Mouse (Mus musculus) lung, postnatal 0 days (tissue): ENCODE results near the gene Iqgap2. TPM values are rescaled to one million over a fixed set of nuclear protein-coding genes. Genes with fewer than 3 reads are reported as not detected.
A peak's percentile ranks its signal among the peaks of the same experiment; 100 is the strongest.

Experiments used
- ATAC-seq: fragments of 200-750 bp; cut with Nextera tagmentation; 2 replicates; pipeline ENCODE4 v1.8.0; 2017; ENCODE audit warnings: moderate library complexity
- DNase-seq: peaks from one replicate; pipeline ENCODE4 v3.0.0-alpha.2; 2016; ENCODE audit warnings: low spot score
- H3K27ac ChIP-seq: fragments of 300-500 bp; sonication (generic); 2 replicates; pipeline ENCODE4 v1.5.1; 2014; ENCODE audit warnings: antibody characterized with exemption, mild to moderate bottlenecking, low read length, mixed read lengths
- H3K27me3 ChIP-seq: fragments of 300-500 bp; sonication (generic); replicated peaks from 2 replicates; pipeline ENCODE4 v1.6.1; 2014; ENCODE audit warnings: low read length, mixed read lengths; ENCODE audit not compliant: insufficient read depth
- H3K36me3 ChIP-seq: fragments of 300-500 bp; sonication (generic); 2 replicates; pipeline ENCODE4 v1.6.1; 2014; ENCODE audit warnings: low read length, mixed read lengths; ENCODE audit not compliant: insufficient read depth
- H3K4me1 ChIP-seq: fragments of 300-500 bp; sonication (generic); 2 replicates; pipeline ENCODE4 v1.6.1; 2014; ENCODE audit warnings: antibody characterized with exemption, low read depth, low read length, mixed read lengths; ENCODE audit not compliant: insufficient read depth
- H3K4me2 ChIP-seq: fragments of 300-500 bp; sonication (generic); replicated peaks from 2 replicates; pipeline ENCODE4 v1.6.1; 2014; ENCODE audit warnings: low read depth, mild to moderate bottlenecking, low read length, moderate library complexity, mixed read lengths
- H3K4me3 ChIP-seq: fragments of 300-500 bp; sonication (generic); 2 replicates; pipeline ENCODE4 v1.5.1; 2014; ENCODE audit warnings: low read depth, low read length
- H3K9ac ChIP-seq: fragments of 300-500 bp; sonication (generic); replicated peaks from 2 replicates; pipeline ENCODE4 v1.6.1; 2014; ENCODE audit warnings: low read depth, mild to moderate bottlenecking
- H3K9me3 ChIP-seq: fragments of 300-500 bp; sonication (generic); 2 replicates; pipeline ENCODE4 v1.6.1; 2016; ENCODE audit warnings: low read length, mixed read lengths
- CTCF ChIP-seq: IDR thresholded peaks from 2 replicates; pipeline ENCODE4 v1.5.1; 2016; ENCODE audit warnings: antibody characterized with exemption, mild to moderate bottlenecking
- EP300 ChIP-seq: IDR thresholded peaks from 2 replicates; pipeline ENCODE4 v1.6.1; 2016; ENCODE audit warnings: antibody characterized with exemption, mild to moderate bottlenecking, control low read depth
- WGBS: fragments of 180-500 bp; shearing (Covaris S2); extraction: QIAGEN DNeasy Blood & Tissue Kit; methylation state at CpG from one replicate; pipeline ENCODE4 v1.1.7; 2014; 5-methylcytosine and 5-hydroxymethylcytosine counted together
- polyA plus RNA-seq: library from polyadenylated mRNA; unstranded; fragments of >200 nt; fragmentation: Nextera tagmentation; extraction: Ambion mirVana; gene quantifications from 2 replicates; pipeline ENCODE4 v1.2.1, GENCODE M21; 2015

Iqgap2 gene
- polyA plus RNA-seq, 1 experiment from 2014 or later = 2.7 TPM

DNA sequence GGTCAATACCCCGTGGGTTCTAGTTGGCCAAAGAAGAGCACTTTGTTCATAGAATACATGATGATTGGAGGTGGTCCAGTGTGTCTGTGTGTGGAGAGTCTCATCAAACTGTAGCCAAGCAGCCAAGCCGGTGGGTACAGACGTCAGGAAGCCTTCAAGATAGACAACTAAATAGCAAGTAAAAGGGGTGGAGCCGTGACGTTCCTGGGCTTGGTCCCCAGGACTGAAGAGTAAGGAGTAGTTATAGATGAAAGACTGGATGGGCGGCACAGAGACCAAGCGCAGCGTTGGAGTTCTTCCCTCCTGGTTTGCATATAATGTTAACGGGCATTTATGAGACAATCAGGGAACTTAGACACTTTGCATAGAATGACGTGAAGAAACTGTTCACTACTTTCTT, 279.5 kb downstream of the Iqgap2 start:
- no peak for DNase-seq
- H3K4me3 ChIP-seq = no peak overlapping the region
- no peak overlapping the region for H3K4me2 ChIP-seq
- no peak overlapping the region for H3K9ac ChIP-seq
- H3K27ac ChIP-seq = peak overlapping the region; percentile 78
- H3K9me3 ChIP-seq = no peaks in the 10 kb centered on the region
- no peaks in the 10 kb centered on the region for H3K27me3 ChIP-seq
- TF ChIP-seq CTCF = no peak
- no peak for TF ChIP-seq EP300
- H3K36me3 ChIP-seq = no peaks in the 10 kb centered on the region
- WGBS = 85% methylated on average over 10 of the region's 10 CpGs
- ATAC-seq = no peak
- peaks cover 5% of the 10 kb centered on the region; the same call in 1 of the 2 replicates for H3K4me1 ChIP-seq

DNA sequence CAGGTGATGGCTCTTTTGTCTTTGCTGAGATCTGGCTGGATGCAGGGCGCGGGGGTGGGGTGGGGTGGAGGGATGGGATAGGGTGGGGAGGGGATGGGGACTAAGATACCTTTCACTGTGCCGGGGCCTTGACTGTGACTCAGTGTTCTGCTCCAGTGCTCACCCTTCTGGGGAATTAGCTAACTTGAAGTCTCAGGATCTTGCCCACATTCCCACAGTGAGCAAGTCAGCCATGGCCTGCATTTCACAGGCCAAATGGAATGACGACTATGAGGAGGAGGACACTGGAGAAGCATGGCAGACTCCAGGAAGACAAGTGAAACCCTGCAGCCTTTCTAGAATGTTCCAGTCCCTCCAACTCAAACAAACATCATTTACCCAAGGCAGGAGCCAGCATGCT, 280.0 kb downstream of the Iqgap2 start:
- H3K4me3 ChIP-seq = no peak overlapping the region
- 65% methylated on average over 4 of the region's 4 CpGs for WGBS
- no peak overlapping the region for H3K4me2 ChIP-seq
- H3K27me3 ChIP-seq = no peaks in the 10 kb centered on the region
- no peaks in the 10 kb centered on the region for H3K9me3 ChIP-seq
- H3K9ac ChIP-seq = no peak overlapping the region
- no peaks in the 10 kb centered on the region for H3K36me3 ChIP-seq
- peaks cover under 1% of the 10 kb centered on the region; the same call in 1 of the 2 replicates for H3K4me1 ChIP-seq
- H3K27ac ChIP-seq = peak overlapping the region; percentile 78
- ATAC-seq (peak; percentile 26), DNase-seq (no peak)
- no peak for TF ChIP-seq CTCF
- no peak for TF ChIP-seq EP300

DNA sequence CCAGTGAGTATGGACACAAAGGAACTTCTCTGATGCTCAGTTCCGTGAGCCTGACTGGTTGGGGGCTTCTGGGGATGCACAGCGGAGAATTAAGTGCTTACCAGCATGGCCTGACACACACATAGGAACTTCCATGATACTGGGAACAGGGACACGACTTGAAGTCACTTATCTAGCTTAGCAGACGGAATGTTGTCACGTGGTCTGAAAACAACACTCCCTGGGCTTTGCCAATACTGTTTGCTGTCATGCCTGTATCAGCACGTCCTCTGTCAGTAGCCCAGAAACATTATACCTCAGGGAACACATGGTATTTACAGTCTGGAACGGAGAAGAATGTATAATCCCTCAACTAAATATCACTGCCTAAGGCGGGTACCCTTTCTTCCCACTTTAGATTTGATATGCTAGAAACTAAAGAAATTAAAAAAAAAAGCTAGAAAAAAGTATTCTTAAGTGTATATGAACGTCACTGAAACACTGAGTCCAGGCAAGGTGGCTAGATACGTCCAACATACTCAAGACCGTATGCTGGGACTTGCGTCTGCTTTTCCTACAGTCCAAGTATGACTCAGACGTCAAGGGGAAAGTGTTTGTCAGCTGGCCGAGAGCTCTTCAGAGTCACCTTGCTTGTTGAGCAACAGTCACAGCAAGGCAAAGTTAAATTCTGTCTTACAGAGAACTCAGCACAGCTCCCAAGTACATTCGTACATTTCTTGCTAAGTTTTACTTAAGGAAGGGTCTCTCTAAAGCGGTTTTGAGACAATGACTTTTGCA, 280.7 kb downstream of the Iqgap2 start:
- peak; percentile 95 for DNase-seq
- H3K36me3 ChIP-seq = no peaks in the 10 kb centered on the region
- H3K4me1 ChIP-seq = no peaks in the 10 kb centered on the region; the same call in 1 of the 2 replicates
- no peak overlapping the region for H3K4me2 ChIP-seq
- peak overlapping the region; percentile 78 for H3K27ac ChIP-seq
- H3K27me3 ChIP-seq = no peaks in the 10 kb centered on the region
- TF ChIP-seq CTCF (no peak), EP300 (peak; percentile 89)
- WGBS = 51% methylated on average over 16 of the region's 16 CpGs
- no peaks in the 10 kb centered on the region for H3K9me3 ChIP-seq
- ATAC-seq = peak; percentile 93
- H3K4me3 ChIP-seq = no peak overlapping the region
- H3K9ac ChIP-seq = no peak overlapping the region

DNA sequence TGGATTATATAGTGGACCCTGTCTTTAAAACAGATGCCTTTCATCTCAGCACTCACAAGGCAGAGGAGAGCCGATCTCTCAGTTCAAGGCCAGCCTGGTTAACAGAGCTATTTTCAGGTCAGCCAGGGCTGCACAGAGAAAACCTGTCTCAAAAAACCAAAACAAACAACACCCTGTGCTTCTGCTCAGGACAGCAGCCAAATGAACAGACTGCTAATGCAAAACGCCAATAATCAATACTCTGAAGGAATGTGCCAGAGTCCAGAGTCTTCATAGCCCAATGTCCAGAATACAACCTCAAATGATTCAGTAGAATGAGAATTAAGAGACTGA, 282.7 kb downstream of the Iqgap2 start:
- H3K4me2 ChIP-seq = no peak overlapping the region
- peaks cover 7% of the 10 kb centered on the region for H3K36me3 ChIP-seq
- H3K27me3 ChIP-seq = no peaks in the 10 kb centered on the region
- no peak for ATAC-seq
- no peak overlapping the region for H3K9ac ChIP-seq
- H3K27ac ChIP-seq = no peak overlapping the region
- DNase-seq = no peak
- H3K4me3 ChIP-seq = no peak overlapping the region
- 80% methylated on average over 2 of the region's 2 CpGs for WGBS
- H3K4me1 ChIP-seq = no peaks in the 10 kb centered on the region; the same call in 1 of the 2 replicates
- no peaks in the 10 kb centered on the region for H3K9me3 ChIP-seq
- TF ChIP-seq EP300 (no peak), CTCF (no peak)

DNA sequence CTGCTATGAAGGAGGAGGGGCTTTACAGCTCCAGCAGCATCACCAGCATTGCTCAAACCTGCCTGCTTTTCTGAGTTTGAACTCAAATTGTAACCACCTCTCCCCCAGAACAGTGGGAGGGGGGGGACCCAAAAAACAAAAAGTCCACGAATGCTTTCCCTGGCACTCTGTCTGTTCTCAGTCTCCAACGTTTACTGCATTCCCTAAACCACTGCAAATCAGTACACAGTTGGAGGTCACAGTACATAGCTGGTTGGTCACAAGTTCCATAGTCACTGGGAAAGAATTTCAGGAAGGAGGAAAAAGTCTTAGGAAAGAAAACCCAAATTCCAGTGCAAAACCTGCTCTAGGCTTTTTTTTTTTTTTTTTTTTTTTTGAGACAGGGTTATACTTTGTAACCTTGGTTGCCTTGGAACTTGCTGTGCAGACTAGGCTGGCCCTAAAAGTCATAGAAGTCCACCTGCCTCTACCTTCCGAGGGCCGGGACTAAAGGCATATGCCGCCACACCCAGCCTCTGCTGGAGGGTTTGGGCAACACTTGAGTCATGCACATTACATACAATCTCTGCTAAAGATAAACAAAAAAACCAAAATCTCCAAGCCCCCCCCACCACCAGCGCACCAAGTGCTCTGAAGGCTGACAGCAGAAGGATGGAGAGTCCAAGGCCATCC, 283.2 kb downstream of the Iqgap2 start:
- no peak overlapping the region for H3K4me3 ChIP-seq
- WGBS = 56% methylated on average over 6 of the region's 6 CpGs

DNA sequence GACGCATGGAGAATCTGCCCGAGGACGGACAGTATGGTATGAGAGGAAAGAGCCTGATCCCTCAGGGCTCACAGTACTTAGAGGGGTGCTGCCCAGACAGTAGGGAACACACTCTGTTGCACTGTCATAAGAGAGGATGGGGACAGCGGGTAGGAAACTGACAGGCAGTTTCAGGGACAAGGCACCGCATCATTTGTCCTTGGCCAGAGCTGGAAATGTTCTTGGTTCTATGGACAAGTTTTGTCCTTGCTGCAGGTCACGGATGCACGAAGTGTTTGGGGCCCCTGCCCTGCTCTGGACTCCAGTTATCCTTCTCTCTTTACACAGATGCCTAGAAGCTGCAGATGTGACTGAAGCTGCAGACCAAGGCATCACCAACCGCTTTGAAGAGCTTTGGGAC, 284.7 kb downstream of the Iqgap2 start:
- Histone ChIP-seq H3K27ac (no peak overlapping the region), H3K4me2 (no peak overlapping the region), H3K4me1 (no peaks in the 10 kb centered on the region; the same call in 1 of the 2 replicates), H3K27me3 (no peaks in the 10 kb centered on the region), H3K9me3 (no peaks in the 10 kb centered on the region), H3K9ac (no peak overlapping the region), H3K36me3 (peaks cover 14% of the 10 kb centered on the region), H3K4me3 (no peak overlapping the region)
- ATAC-seq = no peak
- TF ChIP-seq CTCF = no peak
- WGBS = 95% methylated on average over 8 of the region's 8 CpGs
- no peak for DNase-seq

More for the DNA sequence above, 283.2 kb downstream of the Iqgap2 start:
- no peaks in the 10 kb centered on the region for H3K9me3 ChIP-seq
- H3K4me2 ChIP-seq = no peak overlapping the region
- H3K36me3 ChIP-seq = peaks cover 12% of the 10 kb centered on the region
- TF ChIP-seq CTCF (no peak), EP300 (no peak; the same call in 1 of the 2 replicates)
- H3K4me1 ChIP-seq = no peaks in the 10 kb centered on the region; the same call in 1 of the 2 replicates
- ATAC-seq (no peak), DNase-seq (peak; percentile 35)
- H3K27ac ChIP-seq = no peak overlapping the region
- no peaks in the 10 kb centered on the region for H3K27me3 ChIP-seq
- H3K9ac ChIP-seq = no peak overlapping the region
